8 mouse cellular contexts compared by ENCODE assay signal in the genomic region with DNA sequence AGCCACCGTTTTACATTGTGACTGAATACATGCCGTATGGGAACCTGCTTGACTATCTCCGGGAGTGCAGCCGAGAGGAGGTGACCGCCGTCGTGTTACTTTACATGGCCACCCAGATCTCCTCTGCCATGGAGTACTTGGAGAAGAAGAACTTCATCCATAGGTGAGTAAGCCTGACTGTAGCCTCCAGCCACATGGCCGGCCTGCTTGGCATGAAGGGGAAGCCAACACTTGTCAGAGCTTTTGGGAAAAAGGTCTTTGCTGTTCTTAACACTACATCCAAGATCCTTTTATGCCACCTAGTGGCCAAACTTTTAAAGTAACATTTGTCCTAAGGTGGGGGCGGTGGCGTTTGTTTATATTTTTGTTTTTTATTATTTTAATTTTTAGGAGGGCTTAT. TPM values are rescaled to one million over a fixed set of nuclear protein-coding genes. Genes with fewer than 3 reads are reported as not detected.
A peak's percentile ranks its signal among the peaks of the same experiment; 100 is the strongest.
DNase-seq lines count a peak whose midpoint lies in the region; ATAC-seq lines count a peak whose summit lies in the region.

No protein-coding gene starts in this region.

- no peak overlapping the region for H3K4me3 ChIP-seq in forebrain, embryonic 13.5 days
- no peak overlapping the region for H3K4me3 ChIP-seq in forebrain, embryonic 10.5 days
- no peak overlapping the region for H3K4me3 ChIP-seq in heart, embryonic 12.5 days
- H3K4me3 ChIP-seq in lung, embryonic 15.5 days: no peak overlapping the region
- no peak overlapping the region for H3K4me3 ChIP-seq in stomach, embryonic 14.5 days (ENCODE audit: low read depth, low read length)

- no peaks in the 10 kb centered on the region for H3K27me3 ChIP-seq in forebrain, embryonic 13.5 days
- no peaks in the 10 kb centered on the region for H3K27me3 ChIP-seq in forebrain, embryonic 10.5 days (ENCODE audit: poor library complexity, severe bottlenecking)
- H3K27me3 ChIP-seq in heart, embryonic 12.5 days (replicated peaks): no peaks in the 10 kb centered on the region
- H3K27me3 ChIP-seq in lung, embryonic 15.5 days: no peaks in the 10 kb centered on the region
- no peaks in the 10 kb centered on the region for H3K27me3 ChIP-seq in stomach, embryonic 14.5 days (ENCODE audit: control insufficient read depth, insufficient read depth, low read length)

- 74% methylated on average over 10 of the region's 10 CpGs for WGBS in forebrain, embryonic 13.5 days
- 81% methylated on average over 10 of the region's 10 CpGs for WGBS in forebrain, embryonic 10.5 days
- 78% methylated on average over 10 of the region's 10 CpGs for WGBS in heart, embryonic 12.5 days
- WGBS in lung, embryonic 15.5 days: 71% methylated on average over 10 of the region's 10 CpGs
- 77% methylated on average over 10 of the region's 10 CpGs for WGBS in stomach, embryonic 14.5 days

- H3K9me3 ChIP-seq in forebrain, embryonic 13.5 days (replicated peaks): no peaks in the 10 kb centered on the region
- no peaks in the 10 kb centered on the region for H3K9me3 ChIP-seq in forebrain, embryonic 10.5 days
- H3K9me3 ChIP-seq in heart, embryonic 12.5 days (replicated peaks): no peaks in the 10 kb centered on the region
- no peaks in the 10 kb centered on the region for H3K9me3 ChIP-seq in lung, embryonic 15.5 days
- H3K9me3 ChIP-seq in stomach, embryonic 14.5 days (ENCODE audit: control insufficient read depth, low read depth, low read length): no peaks in the 10 kb centered on the region

- peak; percentile 57 for ATAC-seq in forebrain, embryonic 13.5 days
- peak; percentile 59 for ATAC-seq in heart, embryonic 12.5 days (ENCODE audit: insufficient number of reproducible peaks, low FRiP score)
- ATAC-seq in lung, embryonic 15.5 days (ENCODE audit: borderline replicate concordance, extremely low read depth, low FRiP score, low TSS enrichment): peak; percentile 46; the same call in 1 of the 2 replicates
- peak; percentile 53; the same call in 1 of the 2 replicates for ATAC-seq in stomach, embryonic 14.5 days (ENCODE audit: insufficient number of reproducible peaks, insufficient read depth, low FRiP score, low read depth)

- no peak for DNase-seq in forebrain, embryonic 10.5 days (ENCODE audit: extremely low spot score, low spot score)
- peak; percentile 84 for DNase-seq in 3T3-L1 (ENCODE audit: low read depth, low spot score)
- DNase-seq in ZHBTc4 (ENCODE audit: low read depth, low spot score): peak; percentile 72
- no peak for DNase-seq in gastrocnemius, postnatal 10 days

- H3K4me2 ChIP-seq in forebrain, embryonic 13.5 days: no peak overlapping the region
- H3K4me2 ChIP-seq in heart, embryonic 12.5 days: no peak overlapping the region
- no peak overlapping the region for H3K4me2 ChIP-seq in lung, embryonic 15.5 days
- H3K4me2 ChIP-seq in stomach, embryonic 14.5 days (replicated peaks; ENCODE audit: low read depth, low read length): no peak overlapping the region

- no peak overlapping the region for H3K27ac ChIP-seq in forebrain, embryonic 13.5 days
- H3K27ac ChIP-seq in forebrain, embryonic 10.5 days: no peak overlapping the region
- no peak overlapping the region for H3K27ac ChIP-seq in heart, embryonic 12.5 days (ENCODE audit: poor library complexity, severe bottlenecking)
- no peak overlapping the region for H3K27ac ChIP-seq in lung, embryonic 15.5 days
- no peak overlapping the region for H3K27ac ChIP-seq in stomach, embryonic 14.5 days (ENCODE audit: low read length)

- no peak overlapping the region for H3K9ac ChIP-seq in forebrain, embryonic 13.5 days
- H3K9ac ChIP-seq in heart, embryonic 12.5 days: no peak overlapping the region
- H3K9ac ChIP-seq in lung, embryonic 15.5 days: no peak overlapping the region
- no peak overlapping the region for H3K9ac ChIP-seq in stomach, embryonic 14.5 days (replicated peaks; ENCODE audit: low read depth, low read length)

- peaks cover 63% of the 10 kb centered on the region for H3K36me3 ChIP-seq in forebrain, embryonic 13.5 days (ENCODE audit: poor library complexity, severe bottlenecking)
- H3K36me3 ChIP-seq in forebrain, embryonic 10.5 days (replicated peaks): peaks cover 88% of the 10 kb centered on the region
- H3K36me3 ChIP-seq in heart, embryonic 12.5 days: peaks cover 81% of the 10 kb centered on the region
- peaks cover 54% of the 10 kb centered on the region for H3K36me3 ChIP-seq in lung, embryonic 15.5 days
- peaks cover 47% of the 10 kb centered on the region for H3K36me3 ChIP-seq in stomach, embryonic 14.5 days (ENCODE audit: control insufficient read depth, insufficient read depth, low read length)

- H3K4me1 ChIP-seq in forebrain, embryonic 13.5 days: no peaks in the 10 kb centered on the region
- H3K4me1 ChIP-seq in forebrain, embryonic 10.5 days: no peaks in the 10 kb centered on the region
- no peaks in the 10 kb centered on the region for H3K4me1 ChIP-seq in heart, embryonic 12.5 days (replicated peaks)
- H3K4me1 ChIP-seq in lung, embryonic 15.5 days: no peaks in the 10 kb centered on the region
- H3K4me1 ChIP-seq in stomach, embryonic 14.5 days (ENCODE audit: control insufficient read depth, insufficient read depth, low read length): no peaks in the 10 kb centered on the region

RNA-seq across cellular contexts. Expression of a gene that starts 41.1 kb away (rescaled TPM):
- 3.7 and 6.4 TPM in 2 replicates for polyA plus RNA-seq in forebrain, embryonic 13.5 days (2015; fragmentation: Nextera tagmentation; extraction: Ambion mirVana)
- polyA plus RNA-seq in forebrain, embryonic 10.5 days (2016; fragmentation: Nextera tagmentation; extraction: Ambion mirVana): 5.4 and 6.2 TPM in 2 replicates
- polyA plus RNA-seq in heart, embryonic 12.5 days (2016; fragmentation: Nextera tagmentation; extraction: Ambion mirVana): 4.5 and 5.4 TPM in 2 replicates
- 12.1 and 12.3 TPM in 2 replicates for polyA plus RNA-seq in lung, embryonic 15.5 days (2015; fragmentation: Nextera tagmentation; extraction: Ambion mirVana)
- polyA plus RNA-seq in stomach, embryonic 14.5 days (2014; fragmentation: Nextera tagmentation; extraction: Ambion mirVana): 13.3 and 15.0 TPM in 2 replicates
- 1 to 10 TPM; 7.0 to 8.0 TPM for total RNA-seq in gastrocnemius, postnatal 10 days (2021)

Comparison
In these comparisons a context has a peak if more than half of its experiments do, and no peak if none do; other contexts are left out.
1. DNase-seq: peak in 3T3-L1 (single experiment) and ZHBTc4 (single experiment); none in forebrain, embryonic 10.5 days (single experiment) and gastrocnemius, postnatal 10 days (single experiment).
2. Peak in every context shown above with its lines, with median percentiles within 50 percentile points of each other: ATAC-seq.